Mouse (Mus musculus): ENCODE data around the gene Vegfc. TPM values are rescaled to one million over a fixed set of nuclear protein-coding genes. Genes with fewer than 3 reads are reported as not detected.
A peak's percentile ranks its signal among the peaks of the same experiment; 100 is the strongest.

Vegfc gene
- total RNA-seq, 2 experiments from 2014 or later, result 3.3 to 4.3 TPM

GRCm38 (mm10) chr8:54087114-54087513 is 9.7 kb downstream of the Vegfc start:
- no peak for TF ChIP-seq CTCF (IDR thresholded peaks at IDR 0.05)
- Histone ChIP-seq H3K27ac (no peak overlapping the region), H3K4me3 (no peak overlapping the region)
- intact Hi-C loops (cut with DNase I), result no loop called here
- DNase-seq (ENCODE audit: extremely low spot score in 1 of 2, low spot score in 2 of 2), result no peak

- no peak for DNase-seq (ENCODE audit: extremely low spot score in 1 of 2, low spot score in 2 of 2)
- TF ChIP-seq CTCF (IDR thresholded peaks at IDR 0.05), result no peak
- H3K27ac ChIP-seq, result no peak overlapping the region
- intact Hi-C loops (cut with DNase I), result no loop called here
- no peak overlapping the region for H3K4me3 ChIP-seq
Observed at GRCm38 (mm10) chr8:54089204-54089603, 11.8 kb downstream of the Vegfc start.

- no peak for DNase-seq (ENCODE audit: extremely low spot score in 1 of 2, low spot score in 2 of 2)
Observed at GRCm38 (mm10) chr8:54089901-54090300, 12.5 kb downstream of the Vegfc start.

GRCm38 (mm10) chr8:54100058-54100457 is 22.7 kb downstream of the Vegfc start:
- intact Hi-C loops (cut with DNase I), result no loop called here
- H3K27ac ChIP-seq, result no peak overlapping the region
- DNase-seq (ENCODE audit: extremely low spot score in 1 of 2, low spot score in 2 of 2), result no peak
- TF ChIP-seq CTCF (IDR thresholded peaks at IDR 0.05), result no peak
- H3K4me3 ChIP-seq, result no peak overlapping the region

More at GRCm38 (mm10) chr8:54089901-54090300, 12.5 kb downstream of the Vegfc start:
- Histone ChIP-seq H3K4me3 (no peak overlapping the region), H3K27ac (no peak overlapping the region)
- no peak for TF ChIP-seq CTCF (IDR thresholded peaks at IDR 0.05)
- intact Hi-C loops (cut with DNase I), result no loop called here

GRCm38 (mm10) chr8:54114581-54114980 is 37.2 kb downstream of the Vegfc start:
- H3K4me3 ChIP-seq, result no peak overlapping the region
- TF ChIP-seq CTCF (IDR thresholded peaks at IDR 0.05), result no peak
- DNase-seq (ENCODE audit: extremely low spot score in 1 of 2, low spot score in 2 of 2), result no peak
- no peak overlapping the region for H3K27ac ChIP-seq
- intact Hi-C loops (cut with DNase I), result no loop called here

GRCm38 (mm10) chr8:54120115-54120514 is 42.7 kb downstream of the Vegfc start:
- Histone ChIP-seq H3K27ac (no peak overlapping the region), H3K4me3 (no peak overlapping the region)
- no peak for TF ChIP-seq CTCF (IDR thresholded peaks at IDR 0.05)
- intact Hi-C loops (cut with DNase I), result no loop called here
- DNase-seq (ENCODE audit: extremely low spot score in 1 of 2, low spot score in 2 of 2), result no peak

- TF ChIP-seq CTCF (IDR thresholded peaks at IDR 0.05), result no peak
- Histone ChIP-seq H3K27ac (no peak overlapping the region), H3K4me3 (no peak overlapping the region)
- DNase-seq (ENCODE audit: extremely low spot score in 1 of 2, low spot score in 2 of 2), result no peak
- intact Hi-C loops (cut with DNase I), result no loop called here
Observed at GRCm38 (mm10) chr8:54121942-54122341, 44.5 kb downstream of the Vegfc start.

GRCm38 (mm10) chr8:54122345-54122744 is 44.9 kb downstream of the Vegfc start:
- Histone ChIP-seq H3K27ac (no peak overlapping the region), H3K4me3 (no peak overlapping the region)
- intact Hi-C loops (cut with DNase I), result no loop called here
- TF ChIP-seq CTCF (IDR thresholded peaks at IDR 0.05), result no peak
- DNase-seq (ENCODE audit: extremely low spot score in 1 of 2, low spot score in 2 of 2), result no peak

- DNase-seq (ENCODE audit: extremely low spot score in 1 of 2, low spot score in 2 of 2), result no peak
- intact Hi-C loops (cut with DNase I), result no loop called here
- no peak for TF ChIP-seq CTCF (IDR thresholded peaks at IDR 0.05)
- H3K4me3 ChIP-seq, result no peak overlapping the region
- no peak overlapping the region for H3K27ac ChIP-seq
Observed at GRCm38 (mm10) chr8:54130558-54130957, 53.2 kb downstream of the Vegfc start.

GRCm38 (mm10) chr8:54153240-54153639 is 75.8 kb downstream of the Vegfc start:
- peak; percentile 68 for TF ChIP-seq CTCF (IDR thresholded peaks at IDR 0.05)
- peak; percentile 17 to 27 for DNase-seq (ENCODE audit: extremely low spot score in 1 of 2, low spot score in 2 of 2)
- no peak overlapping the region for H3K27ac ChIP-seq
- intact Hi-C loops (cut with DNase I), result no loop called here
- H3K4me3 ChIP-seq, result no peak overlapping the region

GRCm38 (mm10) chr8:54163505-54163904 is 86.1 kb downstream of the Vegfc start:
- TF ChIP-seq CTCF (IDR thresholded peaks at IDR 0.05), result no peak
- no peak overlapping the region for H3K4me3 ChIP-seq
- H3K27ac ChIP-seq, result no peak overlapping the region
- intact Hi-C loops (cut with DNase I), result no loop called here
- no peak for DNase-seq (ENCODE audit: extremely low spot score in 1 of 2, low spot score in 2 of 2)

- Histone ChIP-seq H3K4me3 (no peak overlapping the region), H3K27ac (no peak overlapping the region)
- intact Hi-C loops (cut with DNase I), result loop anchor here (5.0 kb wide), 1 partner anchor 302 kb away; no protein-coding TSS in a partner anchor
- no peak for DNase-seq (ENCODE audit: extremely low spot score in 1 of 2, low spot score in 2 of 2)
- no peak for TF ChIP-seq CTCF (IDR thresholded peaks at IDR 0.05)
Observed at GRCm38 (mm10) chr8:54185336-54185735, 107.9 kb downstream of the Vegfc start.

- DNase-seq (ENCODE audit: extremely low spot score in 1 of 2, low spot score in 2 of 2), result no peak
- TF ChIP-seq CTCF (IDR thresholded peaks at IDR 0.05), result no peak
- Histone ChIP-seq H3K27ac (no peak overlapping the region), H3K4me3 (no peak overlapping the region)
- intact Hi-C loops (cut with DNase I), result loop anchor here (5.0 kb wide), 1 partner anchor 301 kb away; no protein-coding TSS in a partner anchor
Observed at GRCm38 (mm10) chr8:54185927-54186326, 108.5 kb downstream of the Vegfc start.

All from left cerebral cortex, adult 2 months (tissue).